Mouse (Mus musculus) neural tube, embryonic 11.5 days (tissue): ENCODE results near the gene Npff. TPM values are rescaled to one million over a fixed set of nuclear protein-coding genes. Genes with fewer than 3 reads are reported as not detected.

ENCODE experiments used
- ATAC-seq: fragments of 200-750 bp; cut with Nextera tagmentation; 2 replicates; pipeline ENCODE4 v1.8.0; 2017; ENCODE audit warnings: moderate number of reproducible peaks, mild to moderate bottlenecking, moderate TSS enrichment, moderate library complexity; ENCODE audit not compliant: insufficient read depth, low FRiP score, low TSS enrichment
- DNase-seq: peaks from one replicate; pipeline ENCODE4 v3.0.0-alpha.2; 2015; ENCODE audit warnings: low spot score
- H3K27ac ChIP-seq: fragments of 300-500 bp; sonication (generic); 2 replicates; pipeline ENCODE4 v1.5.1; 2014; ENCODE audit warnings: low read depth, mild to moderate bottlenecking, low read length
- H3K27me3 ChIP-seq: fragments of 300-500 bp; sonication (generic); 2 replicates; pipeline ENCODE4 v1.6.1; 2014; ENCODE audit warnings: mild to moderate bottlenecking, low read length, mixed read lengths; ENCODE audit not compliant: control insufficient read depth, insufficient read depth
- H3K36me3 ChIP-seq: fragments of 300-500 bp; sonication (generic); 2 replicates; pipeline ENCODE4 v1.6.1; 2014; ENCODE audit warnings: mild to moderate bottlenecking, low read length, moderate library complexity, mixed read lengths; ENCODE audit not compliant: control insufficient read depth, insufficient read depth
- H3K4me1 ChIP-seq: fragments of 300-500 bp; sonication (generic); 2 replicates; pipeline ENCODE4 v1.6.1; 2014; ENCODE audit warnings: low read length, mixed read lengths; ENCODE audit not compliant: control insufficient read depth, insufficient read depth
- H3K4me2 ChIP-seq: fragments of 300-500 bp; sonication (generic); 2 replicates; pipeline ENCODE4 v1.6.1; 2014; ENCODE audit warnings: low read depth, mild to moderate bottlenecking, moderate library complexity
- H3K4me3 ChIP-seq: fragments of 300-500 bp; sonication (generic); 2 replicates; pipeline ENCODE4 v1.5.1; 2014; ENCODE audit warnings: low read depth, low read length
- H3K9ac ChIP-seq: fragments of 300-500 bp; sonication (generic); 2 replicates; pipeline ENCODE4 v1.6.1; 2014; ENCODE audit warnings: mild to moderate bottlenecking, low read length
- H3K9me3 ChIP-seq: fragments of 300-500 bp; sonication (generic); 2 replicates; pipeline ENCODE4 v1.6.1; 2016; ENCODE audit warnings: low read length; ENCODE audit not compliant: control insufficient read depth
- WGBS: fragments of 180-500 bp; shearing (Covaris S2); extraction: QIAGEN DNeasy Blood & Tissue Kit; methylation state at CpG from one replicate; pipeline ENCODE4 v1.1.7; 2014; 5-methylcytosine and 5-hydroxymethylcytosine counted together
- polyA plus RNA-seq: library from polyadenylated mRNA; unstranded; fragments of >200 nt; fragmentation: Nextera tagmentation; extraction: Ambion mirVana; gene quantifications from 2 replicates; pipeline ENCODE4 v1.2.1, GENCODE M21; 2014

The Npff gene
- polyA plus RNA-seq, 1 experiment from 2014 or later = 3.0 TPM

- Histone ChIP-seq H3K9me3 (no peaks in the 10 kb centered on the region), H3K4me3 (peak overlapping the region; percentile 61), H3K9ac (peak overlapping the region; percentile 18), H3K4me1 (peaks cover 39% of the 10 kb centered on the region), H3K27me3 (no peaks in the 10 kb centered on the region), H3K27ac (peak overlapping the region; percentile 78), H3K4me2 (peak overlapping the region; percentile 96), H3K36me3 (no peaks in the 10 kb centered on the region)
- ATAC-seq = peak; percentile 28
- WGBS = 7% methylated on average over 6 of the region's 6 CpGs
- peak; percentile 59 for DNase-seq
These were observed 13.4 kb downstream of the Npff start for GRCm38 (mm10) chr15:102511285-102511833.

GRCm38 (mm10) chr15:102510590-102511284, 14.0 kb downstream of the Npff start:
- H3K27me3 ChIP-seq = no peaks in the 10 kb centered on the region
- H3K9ac ChIP-seq = peak overlapping the region; percentile 71
- ATAC-seq (peak; percentile 96), DNase-seq (peak; percentile 96)
- H3K27ac ChIP-seq = peak overlapping the region; percentile 78
- WGBS = 4% methylated on average over 34 of the region's 34 CpGs
- peak overlapping the region; percentile 61 for H3K4me3 ChIP-seq
- H3K36me3 ChIP-seq = no peaks in the 10 kb centered on the region
- no peaks in the 10 kb centered on the region for H3K9me3 ChIP-seq
- peaks cover 33% of the 10 kb centered on the region for H3K4me1 ChIP-seq
- H3K4me2 ChIP-seq = peak overlapping the region; percentile 96

GRCm38 (mm10) chr15:102510110-102510509, 14.6 kb downstream of the Npff start:
- peak overlapping the region; percentile 96 for H3K4me2 ChIP-seq
- ATAC-seq (peak; percentile 61), DNase-seq (no peak)

GRCm38 (mm10) chr15:102508336-102508735, 16.4 kb downstream of the Npff start:
- H3K27ac ChIP-seq = no peak overlapping the region
- no peak overlapping the region for H3K4me2 ChIP-seq
- H3K9me3 ChIP-seq = no peaks in the 10 kb centered on the region
- H3K4me1 ChIP-seq = peaks cover 28% of the 10 kb centered on the region
- DNase-seq (no peak), ATAC-seq (no peak)
- peaks cover 12% of the 10 kb centered on the region for H3K36me3 ChIP-seq
- H3K27me3 ChIP-seq = no peaks in the 10 kb centered on the region
- H3K4me3 ChIP-seq = no peak overlapping the region
- H3K9ac ChIP-seq = no peak overlapping the region
- 88% methylated on average over 3 of the region's 3 CpGs for WGBS

More at GRCm38 (mm10) chr15:102510110-102510509, 14.6 kb downstream of the Npff start:
- WGBS = 7% methylated on average over 9 of the region's 9 CpGs
- peaks cover 28% of the 10 kb centered on the region for H3K4me1 ChIP-seq
- peak overlapping the region; percentile 71 for H3K9ac ChIP-seq
- no peaks in the 10 kb centered on the region for H3K36me3 ChIP-seq
- H3K9me3 ChIP-seq = no peaks in the 10 kb centered on the region
- no peaks in the 10 kb centered on the region for H3K27me3 ChIP-seq
- H3K4me3 ChIP-seq = peak overlapping the region; percentile 61
- H3K27ac ChIP-seq = peak overlapping the region; percentile 78

- Histone ChIP-seq H3K4me3 (no peak overlapping the region), H3K36me3 (peaks cover 13% of the 10 kb centered on the region), H3K27ac (no peak overlapping the region), H3K4me2 (no peak overlapping the region), H3K4me1 (peaks cover 24% of the 10 kb centered on the region), H3K9me3 (no peaks in the 10 kb centered on the region), H3K27me3 (no peaks in the 10 kb centered on the region), H3K9ac (no peak overlapping the region)
- DNase-seq (no peak), ATAC-seq (no peak)
These were observed 17.2 kb downstream of the Npff start for GRCm38 (mm10) chr15:102507561-102507960.

- DNase-seq = no peak
- no peaks in the 10 kb centered on the region for H3K27me3 ChIP-seq
These were observed 17.9 kb downstream of the Npff start for GRCm38 (mm10) chr15:102506864-102507263.

GRCm38 (mm10) chr15:102506464-102506830, 18.3 kb downstream of the Npff start:
- H3K9ac ChIP-seq = no peak overlapping the region
- H3K4me1 ChIP-seq = peaks cover 12% of the 10 kb centered on the region
- H3K27me3 ChIP-seq = no peaks in the 10 kb centered on the region
- no peaks in the 10 kb centered on the region for H3K9me3 ChIP-seq
- no peak overlapping the region for H3K4me3 ChIP-seq
- 66% methylated on average over 2 of the region's 2 CpGs for WGBS
- no peak for DNase-seq
- H3K36me3 ChIP-seq = peaks cover 15% of the 10 kb centered on the region
- ATAC-seq = no peak
- no peak overlapping the region for H3K27ac ChIP-seq
- H3K4me2 ChIP-seq = no peak overlapping the region

More at GRCm38 (mm10) chr15:102506864-102507263, 17.9 kb downstream of the Npff start:
- H3K36me3 ChIP-seq = peaks cover 15% of the 10 kb centered on the region
- 94% methylated on average over 1 of the region's 1 CpGs for WGBS
- ATAC-seq = no peak
- H3K9me3 ChIP-seq = no peaks in the 10 kb centered on the region
- no peak overlapping the region for H3K27ac ChIP-seq
- H3K4me3 ChIP-seq = no peak overlapping the region
- no peak overlapping the region for H3K9ac ChIP-seq
- H3K4me1 ChIP-seq = peaks cover 17% of the 10 kb centered on the region
- no peak overlapping the region for H3K4me2 ChIP-seq

GRCm38 (mm10) chr15:102505770-102506463, 18.8 kb downstream of the Npff start:
- no peak overlapping the region for H3K27ac ChIP-seq
- DNase-seq (no peak), ATAC-seq (no peak)
- 89% methylated on average over 9 of the region's 9 CpGs for WGBS
- H3K4me2 ChIP-seq = no peak overlapping the region
- H3K4me3 ChIP-seq = no peak overlapping the region
- peaks cover 19% of the 10 kb centered on the region for H3K36me3 ChIP-seq
- no peaks in the 10 kb centered on the region for H3K27me3 ChIP-seq
- no peaks in the 10 kb centered on the region for H3K9me3 ChIP-seq
- no peak overlapping the region for H3K9ac ChIP-seq
- H3K4me1 ChIP-seq = peaks cover 7% of the 10 kb centered on the region
